Mouse (Mus musculus) hindbrain, postnatal 0 days (tissue): ENCODE data around the gene Gps2. TPM values are rescaled to one million over a fixed set of nuclear protein-coding genes. Genes with fewer than 3 reads are reported as not detected.

ENCODE experiments used
- ATAC-seq: fragments of 200-750 bp; cut with Nextera tagmentation; 2 replicates; pipeline ENCODE4 v1.8.0; 2017; ENCODE audit warnings: mild to moderate bottlenecking, moderate TSS enrichment, moderate library complexity
- DNase-seq: peaks from one replicate; pipeline ENCODE4 v3.0.0-alpha.2; 2015; ENCODE audit warnings: low spot score
- H3K27ac ChIP-seq: fragments of 300-500 bp; sonication (generic); 2 replicates; pipeline ENCODE4 v1.5.1; 2014; ENCODE audit warnings: mild to moderate bottlenecking
- H3K27me3 ChIP-seq: fragments of 300-500 bp; sonication (generic); 2 replicates; pipeline ENCODE4 v1.6.1; 2014; ENCODE audit warnings: low read length, mixed read lengths; ENCODE audit not compliant: insufficient read depth
- H3K36me3 ChIP-seq: fragments of 300-500 bp; sonication (generic); 2 replicates; pipeline ENCODE4 v1.6.1; 2014; ENCODE audit warnings: low read length, mixed read lengths; ENCODE audit not compliant: insufficient read depth
- H3K4me1 ChIP-seq: fragments of 300-500 bp; sonication (generic); 2 replicates; pipeline ENCODE4 v1.6.1; 2014; ENCODE audit warnings: antibody characterized with exemption, low read length, mixed read lengths; ENCODE audit not compliant: insufficient read depth
- H3K4me2 ChIP-seq: fragments of 300-500 bp; sonication (generic); 2 replicates; pipeline ENCODE4 v1.6.1; 2014; ENCODE audit warnings: low read depth, mild to moderate bottlenecking, low read length, moderate library complexity, mixed read lengths
- H3K4me3 ChIP-seq: fragments of 300-500 bp; sonication (generic); 2 replicates; pipeline ENCODE4 v1.5.1; 2014; ENCODE audit warnings: low read length
- H3K9ac ChIP-seq: fragments of 300-500 bp; sonication (generic); replicated peaks from 2 replicates; pipeline ENCODE4 v1.6.1; 2014; ENCODE audit warnings: mild to moderate bottlenecking, low read length, moderate library complexity, mixed read lengths
- H3K9me3 ChIP-seq: fragments of 300-500 bp; sonication (generic); 2 replicates; pipeline ENCODE4 v1.6.1; 2016; ENCODE audit warnings: low read length, mixed read lengths
- CTCF ChIP-seq: IDR thresholded peaks from 2 replicates; pipeline ENCODE4 v1.5.1; 2016; ENCODE audit warnings: antibody characterized with exemption, control low read depth, low read depth
- WGBS: fragments of 180-500 bp; shearing (Covaris S2); extraction: QIAGEN DNeasy Blood & Tissue Kit; methylation state at CpG from one replicate; pipeline ENCODE4 v1.1.7; 2014; 5-methylcytosine and 5-hydroxymethylcytosine counted together
- polyA plus RNA-seq: library from polyadenylated mRNA; unstranded; fragments of >200 nt; fragmentation: Nextera tagmentation; extraction: Ambion mirVana; gene quantifications from 2 replicates; pipeline ENCODE4 v1.2.1, GENCODE M21; 2015
- total RNA-seq: library from RNA; depleted of rRNA; stranded (reverse); fragments of >200 nt; gene quantifications from 2 replicates; pipeline ENCODE4 v1.2.3, GENCODE M21; 2014

Gps2 gene
- total and polyA plus RNA-seq, 2 experiments from 2014 or later = 65.9 to 67.6 TPM

GRCm38 (mm10) chr11:69934681-69935080 lies 21.0 kb downstream of the Gps2 start:
- Histone ChIP-seq H3K27ac (no peak overlapping the region), H3K4me2 (peak overlapping the region; percentile 29; the same call in 1 of the 2 replicates), H3K9ac (no peak overlapping the region), H3K36me3 (no peaks in the 10 kb centered on the region), H3K27me3 (peaks cover 6% of the 10 kb centered on the region; the same call in 1 of the 2 replicates), H3K4me1 (peaks cover 16% of the 10 kb centered on the region; the same call in 1 of the 2 replicates), H3K9me3 (no peaks in the 10 kb centered on the region), H3K4me3 (no peak overlapping the region)
- ATAC-seq (no peak), DNase-seq (no peak)
- no peak for TF ChIP-seq CTCF
- WGBS = 20% methylated on average over 6 of the region's 6 CpGs

GRCm38 (mm10) chr11:69935137-69935879 lies 21.6 kb downstream of the Gps2 start, which contains the start of gene Ybx2:
Ybx2 (plus strand) TSS chr11:69935796.
- Histone ChIP-seq H3K27me3 (peaks cover 6% of the 10 kb centered on the region; the same call in 1 of the 2 replicates), H3K4me1 (peaks cover 16% of the 10 kb centered on the region; the same call in 1 of the 2 replicates), H3K36me3 (no peaks in the 10 kb centered on the region), H3K4me3 (peak within 1 kb of the TSS; percentile 51), H3K9ac (peak within 1 kb of the TSS; percentile 58), H3K27ac (peak within 1 kb of the TSS; percentile 26; the same call in 1 of the 2 replicates), H3K4me2 (peak within 1 kb of the TSS; percentile 89), H3K9me3 (no peaks in the 10 kb centered on the region)
- ATAC-seq = peak; percentile 93
- 0 out of 2 replicates have a peak, but pooled peaks have one; percentile 29 for TF ChIP-seq CTCF
- DNase-seq = peak; percentile 95
- WGBS = 1% methylated on average over 61 of the region's 62 CpGs

DNA sequence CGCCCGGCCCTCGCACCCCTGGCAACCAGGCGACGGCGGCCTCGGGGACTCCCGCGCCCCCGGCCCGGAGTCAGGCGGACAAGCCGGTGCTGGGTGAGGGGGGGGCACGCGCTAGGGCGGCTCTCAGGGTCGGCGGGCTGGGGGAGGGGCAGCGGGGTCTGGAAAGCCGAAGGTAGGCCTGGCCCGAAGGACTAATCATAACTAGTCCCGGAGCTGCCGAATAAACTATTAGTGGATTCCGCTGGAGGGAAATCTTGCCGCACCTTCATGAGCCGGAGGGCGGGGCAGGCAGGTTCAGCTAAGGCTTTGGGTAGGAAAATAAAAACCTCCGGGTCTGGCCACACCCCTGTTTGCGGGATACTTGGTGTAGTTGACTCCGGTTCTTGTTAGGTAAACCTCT lies 22.5 kb downstream of the Gps2 start:
- H3K36me3 ChIP-seq = no peaks in the 10 kb centered on the region
- 2% methylated on average over 30 of the region's 30 CpGs for WGBS
- no peak for TF ChIP-seq CTCF
- H3K27ac ChIP-seq = no peak overlapping the region; the same call in 1 of the 2 replicates
- no peaks in the 10 kb centered on the region for H3K9me3 ChIP-seq
- DNase-seq = no peak
- peak overlapping the region; percentile 58 for H3K9ac ChIP-seq
- peak overlapping the region; percentile 51 for H3K4me3 ChIP-seq
- peak overlapping the region; percentile 89 for H3K4me2 ChIP-seq
- no peak for ATAC-seq
- H3K27me3 ChIP-seq = peaks cover 6% of the 10 kb centered on the region; the same call in 1 of the 2 replicates
- peaks cover 16% of the 10 kb centered on the region; the same call in 1 of the 2 replicates for H3K4me1 ChIP-seq

DNA sequence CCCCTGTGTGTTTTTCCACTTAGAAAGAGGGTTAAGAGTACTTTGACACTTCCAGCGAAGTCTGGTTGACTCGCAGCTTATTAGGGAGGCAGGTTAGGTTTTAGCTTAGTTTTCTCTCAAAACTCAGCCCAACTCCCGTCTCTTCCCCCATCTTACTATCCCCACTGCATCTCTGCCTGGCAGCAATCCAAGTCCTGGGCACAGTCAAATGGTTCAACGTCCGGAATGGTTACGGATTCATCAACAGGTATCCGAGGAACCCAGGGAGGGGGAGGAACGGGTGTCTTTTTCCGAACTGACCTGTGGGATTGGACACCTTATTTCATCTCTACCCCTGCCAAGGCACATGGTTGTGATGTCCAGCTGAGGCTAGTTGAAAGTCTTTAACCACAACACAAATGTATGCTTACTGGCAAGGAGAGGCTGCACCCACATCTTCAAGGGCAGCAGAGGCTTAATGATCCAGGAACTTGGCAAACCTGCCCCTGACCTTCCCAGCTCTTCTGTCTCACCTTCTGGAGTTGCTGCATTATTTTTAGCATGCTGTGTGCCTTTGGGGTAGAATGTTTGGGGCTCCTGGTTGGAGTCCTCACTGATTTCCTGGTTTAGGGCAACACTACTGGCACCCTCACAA lies 23.1 kb downstream of the Gps2 start:
- Histone ChIP-seq H3K9me3 (no peaks in the 10 kb centered on the region), H3K4me2 (peak overlapping the region; percentile 89), H3K4me1 (peaks cover 16% of the 10 kb centered on the region; the same call in 1 of the 2 replicates), H3K36me3 (no peaks in the 10 kb centered on the region), H3K9ac (no peak overlapping the region), H3K4me3 (peak overlapping the region; percentile 51; the same call in 1 of the 2 replicates), H3K27ac (no peak overlapping the region), H3K27me3 (peaks cover 6% of the 10 kb centered on the region; the same call in 1 of the 2 replicates)
- DNase-seq (no peak), ATAC-seq (no peak)
- 31% methylated on average over 9 of the region's 9 CpGs for WGBS
- no peak for TF ChIP-seq CTCF

DNA sequence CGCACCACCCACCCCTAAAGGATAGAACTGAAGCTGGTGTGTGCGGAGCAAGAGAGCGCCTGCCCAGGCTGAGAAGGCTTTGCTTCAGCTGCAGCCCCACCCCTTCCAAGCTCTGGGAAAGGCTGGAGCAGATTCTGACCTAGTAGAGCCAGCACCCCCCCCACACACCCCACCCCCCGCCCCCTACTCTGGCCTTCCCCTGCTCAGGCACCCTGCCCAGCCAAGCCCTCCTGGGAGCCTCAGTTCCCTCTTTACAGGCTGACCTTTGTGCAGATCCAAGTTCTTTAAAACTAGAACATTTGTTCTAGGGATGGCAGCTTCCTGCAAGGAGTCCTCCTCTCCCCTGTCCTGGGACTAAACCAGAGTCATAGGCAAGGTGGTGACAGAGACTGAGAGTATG lies 23.7 kb downstream of the Gps2 start:
- no peak overlapping the region for H3K9ac ChIP-seq
- H3K4me1 ChIP-seq = peaks cover 16% of the 10 kb centered on the region; the same call in 1 of the 2 replicates
- no peaks in the 10 kb centered on the region for H3K9me3 ChIP-seq
- ATAC-seq (no peak), DNase-seq (no peak)
- H3K4me2 ChIP-seq = no peak overlapping the region
- 44% methylated on average over 3 of the region's 4 CpGs for WGBS
- no peak overlapping the region for H3K4me3 ChIP-seq
- H3K27ac ChIP-seq = no peak overlapping the region
- peaks cover 6% of the 10 kb centered on the region; the same call in 1 of the 2 replicates for H3K27me3 ChIP-seq
- H3K36me3 ChIP-seq = no peaks in the 10 kb centered on the region
- TF ChIP-seq CTCF = no peak

DNA sequence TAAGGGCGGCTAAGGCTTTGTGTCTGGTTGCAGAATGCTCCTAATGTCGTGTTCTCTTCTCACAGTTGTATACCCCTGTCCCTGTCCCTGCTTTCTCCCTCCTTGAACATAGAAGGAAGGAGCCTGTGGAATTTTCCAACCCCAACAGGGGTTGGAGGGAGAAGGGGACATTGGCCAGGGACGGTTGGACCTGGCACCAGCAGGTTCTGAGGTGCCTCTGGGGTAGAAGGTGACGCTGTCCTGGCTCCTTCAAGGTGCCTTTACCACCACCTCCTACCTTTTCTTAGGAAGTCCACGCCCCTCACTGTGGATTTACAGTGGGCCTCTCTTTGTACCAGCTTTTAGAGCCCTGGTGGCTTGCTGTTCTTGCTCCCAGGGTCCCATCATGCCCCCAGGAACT lies 24.1 kb downstream of the Gps2 start:
- no peak overlapping the region for H3K4me2 ChIP-seq
- H3K9me3 ChIP-seq = no peaks in the 10 kb centered on the region
- 71% methylated on average over 5 of the region's 5 CpGs for WGBS
- H3K4me1 ChIP-seq = peaks cover 16% of the 10 kb centered on the region; the same call in 1 of the 2 replicates
- no peak overlapping the region for H3K4me3 ChIP-seq
- H3K36me3 ChIP-seq = no peaks in the 10 kb centered on the region
- ATAC-seq (no peak), DNase-seq (no peak)
- no peak for TF ChIP-seq CTCF
- peaks cover 6% of the 10 kb centered on the region; the same call in 1 of the 2 replicates for H3K27me3 ChIP-seq
- no peak overlapping the region for H3K9ac ChIP-seq
- H3K27ac ChIP-seq = no peak overlapping the region
